Mouse (Mus musculus): Measurements from ENCODE around the gene Csnk1g2. TPM values are rescaled to one million over a fixed set of nuclear protein-coding genes. Genes with fewer than 3 reads are reported as not detected.

Gene Csnk1g2
- polyA plus RNA-seq, 1 experiment from 2014 or later, result 89.0 TPM

GRCm38 (mm10) chr10:80669737-80670485 lies 47.3 kb downstream of the Csnk1g2 start:
- H3K9me3 ChIP-seq, result no peaks in the 10 kb centered on the region
- WGBS, result 94% methylated on average over 7 of the region's 7 CpGs
- H3K36me3 ChIP-seq, result peaks cover 85% of the 10 kb centered on the region
- peaks cover 63% of the 10 kb centered on the region for H3K4me1 ChIP-seq
- no peak overlapping the region for H3K4me3 ChIP-seq
- no peaks in the 10 kb centered on the region for H3K27me3 ChIP-seq (replicated peaks)
- no peak for ATAC-seq (ENCODE audit: extremely low read depth, insufficient number of reproducible peaks, low FRiP score, low TSS enrichment)
- H3K27ac ChIP-seq (replicated peaks), result no peak overlapping the region
- H3K9ac ChIP-seq, result no peak overlapping the region
- no peak overlapping the region for H3K4me2 ChIP-seq

DNA sequence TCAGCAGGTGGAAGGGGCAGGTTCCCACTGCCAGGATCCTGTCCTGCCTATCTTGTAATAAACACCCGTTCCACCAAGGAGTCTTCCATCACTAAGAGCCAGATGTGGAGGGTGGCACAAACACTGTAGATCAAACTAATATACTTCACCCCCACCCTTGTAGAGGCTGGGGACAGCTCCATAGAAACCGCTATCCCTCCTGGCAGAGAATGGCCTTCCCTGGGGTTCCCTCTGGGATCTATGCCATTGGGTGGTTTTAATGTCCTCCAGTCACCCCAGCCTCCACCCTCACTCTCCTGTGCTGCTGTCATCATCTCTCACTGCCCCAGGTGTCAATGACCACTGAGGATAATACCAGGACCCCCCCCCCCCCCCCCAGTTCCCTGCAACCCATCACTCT lies 47.9 kb downstream of the Csnk1g2 start:
- Histone ChIP-seq H3K9me3 (no peaks in the 10 kb centered on the region), H3K36me3 (peaks cover 83% of the 10 kb centered on the region), H3K4me3 (no peak overlapping the region), H3K9ac (no peak overlapping the region), H3K27ac (replicated peaks) (no peak overlapping the region), H3K4me1 (peaks cover 61% of the 10 kb centered on the region), H3K4me2 (no peak overlapping the region), H3K27me3 (replicated peaks) (no peaks in the 10 kb centered on the region)
- no peak for ATAC-seq (ENCODE audit: extremely low read depth, insufficient number of reproducible peaks, low FRiP score, low TSS enrichment)
- 89% methylated on average over 2 of the region's 2 CpGs for WGBS

DNA sequence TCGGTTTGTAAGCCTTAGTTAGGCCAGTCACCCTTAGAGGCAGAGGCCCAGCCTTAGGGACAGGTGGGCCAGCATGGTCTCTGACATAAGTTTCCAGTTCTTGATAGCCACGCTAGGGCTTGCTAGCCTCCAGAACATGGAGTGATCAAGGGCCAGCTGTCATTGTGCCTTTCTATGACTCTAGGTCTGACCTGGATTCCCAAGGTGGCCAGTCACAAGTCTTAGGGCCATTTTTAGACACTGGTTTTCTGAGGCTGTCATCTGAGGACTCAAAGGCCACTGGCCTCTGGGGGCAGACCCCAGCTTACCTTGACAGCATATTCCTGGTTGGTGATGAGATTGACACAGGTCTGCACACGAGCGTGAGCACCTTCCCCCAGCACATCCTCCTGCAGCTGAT lies 48.6 kb downstream of the Csnk1g2 start:
- H3K27ac ChIP-seq (replicated peaks), result no peak overlapping the region
- no peak overlapping the region for H3K4me3 ChIP-seq
- H3K27me3 ChIP-seq (replicated peaks), result no peaks in the 10 kb centered on the region
- H3K9ac ChIP-seq, result no peak overlapping the region
- H3K4me1 ChIP-seq, result peaks cover 54% of the 10 kb centered on the region
- H3K36me3 ChIP-seq, result peaks cover 76% of the 10 kb centered on the region
- 87% methylated on average over 4 of the region's 4 CpGs for WGBS
- no peak overlapping the region for H3K4me2 ChIP-seq
- no peaks in the 10 kb centered on the region for H3K9me3 ChIP-seq
- ATAC-seq (ENCODE audit: extremely low read depth, insufficient number of reproducible peaks, low FRiP score, low TSS enrichment), result no peak

GRCm38 (mm10) chr10:80671936-80672690 lies 49.5 kb downstream of the Csnk1g2 start:
- Histone ChIP-seq H3K36me3 (peaks cover 67% of the 10 kb centered on the region), H3K27ac (replicated peaks) (no peak overlapping the region), H3K4me3 (no peak overlapping the region; the same call in 1 of the 2 replicates), H3K9me3 (no peaks in the 10 kb centered on the region), H3K9ac (peak overlapping the region; percentile 100; the same call in 1 of the 2 replicates), H3K27me3 (replicated peaks) (no peaks in the 10 kb centered on the region), H3K4me1 (peaks cover 52% of the 10 kb centered on the region), H3K4me2 (peak overlapping the region; percentile 97; the same call in 1 of the 2 replicates)
- ATAC-seq (ENCODE audit: extremely low read depth, insufficient number of reproducible peaks, low FRiP score, low TSS enrichment), result no peak
- 85% methylated on average over 11 of the region's 11 CpGs for WGBS

GRCm38 (mm10) chr10:80673690-80674089 lies 51.1 kb downstream of the Csnk1g2 start:
- Histone ChIP-seq H3K36me3 (peaks cover 52% of the 10 kb centered on the region), H3K9ac (peak overlapping the region; percentile 100), H3K27me3 (replicated peaks) (no peaks in the 10 kb centered on the region), H3K27ac (replicated peaks) (no peak overlapping the region), H3K4me2 (peak overlapping the region; percentile 97), H3K9me3 (no peaks in the 10 kb centered on the region), H3K4me1 (peaks cover 68% of the 10 kb centered on the region), H3K4me3 (peak overlapping the region; percentile 100)
- no peak for ATAC-seq (ENCODE audit: extremely low read depth, insufficient number of reproducible peaks, low FRiP score, low TSS enrichment)
- 90% methylated on average over 3 of the region's 3 CpGs for WGBS

GRCm38 (mm10) chr10:80674161-80674711 lies 51.6 kb downstream of the Csnk1g2 start:
- WGBS, result 47% methylated on average over 5 of the region's 5 CpGs
- no peak for ATAC-seq (ENCODE audit: extremely low read depth, insufficient number of reproducible peaks, low FRiP score, low TSS enrichment)
- Histone ChIP-seq H3K4me1 (peaks cover 73% of the 10 kb centered on the region), H3K9me3 (no peaks in the 10 kb centered on the region), H3K4me3 (peak overlapping the region; percentile 100), H3K9ac (peak overlapping the region; percentile 100), H3K36me3 (peaks cover 46% of the 10 kb centered on the region), H3K27me3 (replicated peaks) (no peaks in the 10 kb centered on the region), H3K4me2 (peak overlapping the region; percentile 97), H3K27ac (replicated peaks) (peak overlapping the region; percentile 100)

GRCm38 (mm10) chr10:80674851-80675404 lies 52.3 kb downstream of the Csnk1g2 start:
- 19% methylated on average over 6 of the region's 6 CpGs for WGBS
- Histone ChIP-seq H3K4me3 (peak overlapping the region; percentile 100), H3K4me2 (peak overlapping the region; percentile 97), H3K36me3 (peaks cover 39% of the 10 kb centered on the region), H3K27ac (replicated peaks) (peak overlapping the region; percentile 100), H3K9me3 (no peaks in the 10 kb centered on the region), H3K27me3 (replicated peaks) (no peaks in the 10 kb centered on the region), H3K4me1 (peaks cover 80% of the 10 kb centered on the region), H3K9ac (peak overlapping the region; percentile 100)
- ATAC-seq (ENCODE audit: extremely low read depth, insufficient number of reproducible peaks, low FRiP score, low TSS enrichment), result no peak

DNA sequence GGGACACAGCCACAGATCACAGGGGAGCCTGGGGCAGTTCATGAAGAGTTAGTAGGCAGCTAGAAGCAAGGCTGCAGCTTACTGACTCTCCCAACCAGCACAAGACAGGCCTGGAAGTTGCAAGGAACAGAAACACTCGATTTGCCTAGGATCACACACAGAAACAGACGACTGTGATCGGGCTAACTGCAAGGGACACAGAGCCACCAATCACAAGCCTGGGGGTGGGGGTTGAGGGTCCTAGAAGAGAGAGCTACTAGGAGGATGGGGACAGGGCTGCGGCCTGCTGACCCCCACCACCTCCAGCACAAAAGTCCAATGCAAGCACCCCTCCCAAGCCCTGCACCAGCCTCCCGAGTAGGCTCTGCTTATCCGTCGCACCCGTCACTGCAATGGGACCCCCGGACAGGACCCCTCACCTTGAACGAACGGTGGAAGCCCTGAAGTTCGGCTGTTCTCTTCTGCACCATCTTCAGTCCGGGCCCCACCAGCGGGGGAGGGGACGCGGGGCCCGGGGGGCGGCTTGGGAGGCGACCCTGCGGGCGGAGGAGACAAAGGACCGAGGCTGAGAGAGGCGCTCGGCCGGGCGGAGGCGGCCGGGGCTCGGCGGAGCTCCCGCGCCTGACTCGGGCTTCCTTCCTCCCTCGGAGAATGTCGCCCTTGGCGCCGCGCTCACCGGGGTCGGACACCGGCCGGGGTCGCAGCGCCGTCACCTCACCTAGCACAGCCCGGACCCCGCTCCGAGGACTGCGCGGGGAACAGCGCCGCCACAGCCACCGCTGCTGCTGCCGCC lies 53.0 kb downstream of the Csnk1g2 start:
- ATAC-seq (ENCODE audit: extremely low read depth, insufficient number of reproducible peaks, low FRiP score, low TSS enrichment), result no peak; the same call in 1 of the 2 replicates
- H3K27ac ChIP-seq (replicated peaks), result peak overlapping the region; percentile 100
- H3K4me1 ChIP-seq, result peaks cover 81% of the 10 kb centered on the region
- H3K4me3 ChIP-seq, result peak overlapping the region; percentile 100
- H3K9ac ChIP-seq, result peak overlapping the region; percentile 100
- 0% methylated on average over 36 of the region's 54 CpGs for WGBS
- peak overlapping the region; percentile 97 for H3K4me2 ChIP-seq
- no peaks in the 10 kb centered on the region for H3K9me3 ChIP-seq
- no peaks in the 10 kb centered on the region for H3K27me3 ChIP-seq (replicated peaks)
- H3K36me3 ChIP-seq, result peaks cover 33% of the 10 kb centered on the region

DNA sequence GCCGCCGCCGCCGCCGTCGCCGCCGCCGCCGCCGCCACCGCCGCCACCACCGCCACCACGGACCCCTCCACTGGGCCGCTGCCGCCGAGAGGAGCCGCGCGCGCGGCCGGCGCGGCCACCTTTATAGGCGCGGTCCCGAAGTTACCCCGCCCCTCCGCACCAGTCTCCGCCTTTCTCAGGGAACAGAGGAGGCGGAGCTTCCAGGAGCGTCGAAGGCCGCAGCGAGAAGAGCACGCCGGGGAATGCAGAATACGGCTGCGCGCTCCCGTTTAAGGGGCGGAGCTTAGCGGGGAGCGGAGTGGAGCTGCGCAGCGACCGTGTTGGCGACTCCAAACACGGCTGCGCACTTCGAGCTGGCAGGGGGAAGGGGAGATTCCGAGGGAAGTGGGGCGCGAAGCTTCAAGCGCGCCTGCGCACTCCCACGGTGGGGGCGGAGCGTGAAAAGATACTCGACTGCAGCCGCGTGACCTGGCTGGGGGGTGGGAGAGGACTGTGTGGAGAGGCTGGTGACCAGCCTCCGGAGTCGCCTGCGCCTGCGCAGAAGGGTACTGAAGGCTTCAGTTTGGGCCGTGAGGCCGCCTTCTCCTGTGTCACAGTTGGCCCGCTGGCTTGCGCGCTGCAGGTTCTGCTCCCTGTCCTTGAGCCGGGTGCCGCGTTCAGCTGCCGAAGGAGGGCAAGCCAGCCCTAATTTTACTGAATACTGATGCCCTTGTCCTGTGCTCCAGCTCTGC lies 53.7 kb downstream of the Csnk1g2 start:
- Histone ChIP-seq H3K9ac (peak overlapping the region; percentile 100), H3K9me3 (no peaks in the 10 kb centered on the region), H3K27ac (replicated peaks) (peak overlapping the region; percentile 100), H3K4me1 (peaks cover 76% of the 10 kb centered on the region), H3K4me2 (peak overlapping the region; percentile 97), H3K36me3 (peaks cover 25% of the 10 kb centered on the region), H3K27me3 (replicated peaks) (no peaks in the 10 kb centered on the region), H3K4me3 (peak overlapping the region; percentile 100)
- ATAC-seq (ENCODE audit: extremely low read depth, insufficient number of reproducible peaks, low FRiP score, low TSS enrichment), result peak; percentile 81
- WGBS, result under 1% methylated on average over 70 of the region's 78 CpGs

DNA sequence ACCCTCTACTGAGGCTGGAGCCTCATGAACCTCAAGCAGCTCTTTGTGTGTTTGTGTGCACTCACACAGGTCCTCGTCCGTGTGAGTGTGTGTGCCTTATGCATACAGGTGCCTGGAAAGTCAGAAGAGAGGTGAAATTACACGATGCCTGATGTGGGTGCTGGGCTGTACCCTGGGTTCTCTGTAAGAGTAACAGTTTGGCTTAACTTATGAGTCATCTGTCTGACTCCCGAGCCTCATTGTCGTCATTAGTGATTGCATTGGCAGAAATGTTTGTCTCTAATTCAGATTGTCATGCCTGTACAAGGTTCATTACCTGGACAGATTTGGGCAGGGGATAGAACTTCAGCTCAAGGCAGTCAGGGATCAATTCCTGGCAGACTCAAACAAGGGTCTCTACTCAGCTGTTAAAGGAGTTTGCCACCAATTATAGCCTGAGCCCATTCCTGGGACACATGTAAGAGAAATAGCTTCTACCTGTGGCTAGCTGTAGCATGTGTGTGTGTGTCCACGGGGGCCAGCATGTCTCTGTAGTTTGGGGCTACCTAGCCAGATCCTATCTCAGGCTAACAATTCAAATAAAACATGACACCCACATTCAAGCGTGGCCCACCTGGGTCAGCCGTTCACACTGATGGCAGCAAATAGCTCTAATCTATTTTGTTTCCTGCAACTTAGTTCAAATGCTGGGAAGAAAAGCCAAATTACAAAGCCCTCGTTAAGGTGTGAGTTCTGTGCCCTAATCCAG lies 54.7 kb downstream of the Csnk1g2 start:
- Histone ChIP-seq H3K27me3 (replicated peaks) (no peaks in the 10 kb centered on the region), H3K9ac (peak overlapping the region; percentile 93), H3K27ac (replicated peaks) (peak overlapping the region; percentile 100), H3K4me2 (peak overlapping the region; percentile 97), H3K4me1 (peaks cover 67% of the 10 kb centered on the region), H3K9me3 (no peaks in the 10 kb centered on the region), H3K36me3 (peaks cover 16% of the 10 kb centered on the region), H3K4me3 (peak overlapping the region; percentile 100)
- WGBS, result 24% methylated on average over 9 of the region's 9 CpGs
- ATAC-seq (ENCODE audit: extremely low read depth, insufficient number of reproducible peaks, low FRiP score, low TSS enrichment), result no peak
